Mouse (Mus musculus): ENCODE results near the gene Npc2. TPM values are rescaled to one million over a fixed set of nuclear protein-coding genes. Genes with fewer than 3 reads are reported as not detected.

Gene Npc2
- polyA plus RNA-seq, 1 experiment from 2014 or later, result 40.3 TPM

DNA sequence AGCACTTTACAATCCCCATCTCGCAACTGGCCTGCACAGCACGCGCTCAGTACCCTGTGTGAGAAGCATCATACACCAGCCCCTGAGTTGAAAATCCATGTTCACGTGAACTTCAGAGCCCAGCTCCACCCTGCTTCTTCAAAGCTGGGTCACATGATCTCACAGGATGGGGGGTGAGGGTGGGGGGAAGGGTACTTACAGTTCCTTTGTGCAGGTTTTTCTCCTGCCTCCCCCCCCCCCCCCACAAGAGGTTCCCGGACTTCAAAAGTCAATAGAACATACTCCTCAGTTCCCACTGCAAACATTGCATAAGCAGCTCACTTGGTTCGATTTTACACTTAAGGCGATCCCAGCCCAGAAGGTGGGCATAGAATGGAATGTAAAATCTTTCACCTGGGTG is 3.3 kb downstream of the Npc2 start:
- Histone ChIP-seq H3K36me3 (ENCODE audit: control insufficient read depth, insufficient read depth, low read length) (peaks cover 6% of the 10 kb centered on the region; the same call in 1 of the 2 replicates), H3K27ac (ENCODE audit: low read depth, low read length) (no peak overlapping the region), H3K9ac (ENCODE audit: low read depth, low read length) (no peak overlapping the region), H3K4me2 (no peak overlapping the region), H3K27me3 (replicated peaks; ENCODE audit: control insufficient read depth, insufficient read depth, low read length) (no peaks in the 10 kb centered on the region), H3K4me1 (replicated peaks; ENCODE audit: control insufficient read depth, insufficient read depth, low read length) (peaks cover 24% of the 10 kb centered on the region), H3K4me3 (ENCODE audit: low read depth, low read length) (no peak overlapping the region), H3K9me3 (ENCODE audit: control insufficient read depth, low read length) (no peaks in the 10 kb centered on the region)
- 83% methylated on average over 7 of the region's 7 CpGs for WGBS
- DNase-seq (ENCODE audit: low spot score) (no peak), ATAC-seq (replicated peaks; ENCODE audit: low FRiP score) (no peak)

- ATAC-seq (replicated peaks; ENCODE audit: low FRiP score), result no peak
- Histone ChIP-seq H3K36me3 (ENCODE audit: control insufficient read depth, insufficient read depth, low read length) (peaks cover 16% of the 10 kb centered on the region), H3K9ac (ENCODE audit: low read depth, low read length) (no peak overlapping the region), H3K27me3 (replicated peaks; ENCODE audit: control insufficient read depth, insufficient read depth, low read length) (no peaks in the 10 kb centered on the region), H3K4me1 (replicated peaks; ENCODE audit: control insufficient read depth, insufficient read depth, low read length) (peaks cover 21% of the 10 kb centered on the region), H3K4me3 (ENCODE audit: low read depth, low read length) (no peak overlapping the region), H3K9me3 (ENCODE audit: control insufficient read depth, low read length) (no peaks in the 10 kb centered on the region), H3K27ac (ENCODE audit: low read depth, low read length) (no peak overlapping the region), H3K4me2 (no peak overlapping the region)
- no peak for DNase-seq (ENCODE audit: low spot score)
- 72% methylated on average over 6 of the region's 6 CpGs for WGBS
Observed at GRCm38 (mm10) chr12:84767510-84767909, 5.4 kb downstream of the Npc2 start.

- Histone ChIP-seq H3K4me2 (no peak overlapping the region), H3K27me3 (replicated peaks; ENCODE audit: control insufficient read depth, insufficient read depth, low read length) (no peaks in the 10 kb centered on the region), H3K9ac (ENCODE audit: low read depth, low read length) (no peak overlapping the region), H3K4me3 (ENCODE audit: low read depth, low read length) (no peak overlapping the region), H3K27ac (ENCODE audit: low read depth, low read length) (no peak overlapping the region), H3K4me1 (replicated peaks; ENCODE audit: control insufficient read depth, insufficient read depth, low read length) (peaks cover 16% of the 10 kb centered on the region), H3K36me3 (ENCODE audit: control insufficient read depth, insufficient read depth, low read length) (peaks cover 16% of the 10 kb centered on the region), H3K9me3 (ENCODE audit: control insufficient read depth, low read length) (no peaks in the 10 kb centered on the region)
- 62% methylated on average over 5 of the region's 5 CpGs for WGBS
- DNase-seq (ENCODE audit: low spot score) (no peak), ATAC-seq (replicated peaks; ENCODE audit: low FRiP score) (no peak; the same call in 1 of the 2 replicates)
Observed at GRCm38 (mm10) chr12:84766113-84766735, 6.7 kb downstream of the Npc2 start.

- Histone ChIP-seq H3K27ac (ENCODE audit: low read depth, low read length) (no peak overlapping the region), H3K9ac (ENCODE audit: low read depth, low read length) (no peak overlapping the region), H3K9me3 (ENCODE audit: control insufficient read depth, low read length) (no peaks in the 10 kb centered on the region), H3K4me2 (no peak overlapping the region), H3K36me3 (ENCODE audit: control insufficient read depth, insufficient read depth, low read length) (peaks cover 14% of the 10 kb centered on the region), H3K27me3 (replicated peaks; ENCODE audit: control insufficient read depth, insufficient read depth, low read length) (no peaks in the 10 kb centered on the region), H3K4me3 (ENCODE audit: low read depth, low read length) (no peak overlapping the region), H3K4me1 (replicated peaks; ENCODE audit: control insufficient read depth, insufficient read depth, low read length) (peaks cover 8% of the 10 kb centered on the region)
- no peak for ATAC-seq (replicated peaks; ENCODE audit: low FRiP score)
- WGBS, result 84% methylated on average over 15 of the region's 15 CpGs
- no peak for DNase-seq (ENCODE audit: low spot score)
Observed at GRCm38 (mm10) chr12:84765506-84765905, 7.4 kb downstream of the Npc2 start.

DNA sequence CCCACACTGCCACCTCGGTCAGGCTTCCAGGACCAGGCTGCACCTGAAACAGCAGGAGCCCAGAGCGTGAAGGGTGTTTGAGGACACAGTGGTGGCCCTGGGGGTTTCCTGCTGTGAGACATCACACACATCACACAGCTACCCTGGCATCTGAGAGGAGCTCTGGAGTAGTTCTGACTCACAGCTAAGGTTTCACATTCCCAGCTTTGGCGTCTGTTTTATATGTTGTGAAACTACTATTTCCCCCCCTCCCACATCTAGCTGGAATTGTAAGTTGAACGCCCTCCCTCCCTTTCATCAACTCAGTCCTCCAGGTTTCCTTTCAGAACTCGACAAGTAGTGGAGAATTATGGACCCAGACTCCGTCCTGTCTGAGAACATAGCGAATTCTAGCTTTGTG is 8.2 kb downstream of the Npc2 start:
- H3K4me3 ChIP-seq (ENCODE audit: low read depth, low read length), result no peak overlapping the region
- 86% methylated on average over 7 of the region's 7 CpGs for WGBS
- H3K27ac ChIP-seq (ENCODE audit: low read depth, low read length), result no peak overlapping the region
- no peak overlapping the region for H3K9ac ChIP-seq (ENCODE audit: low read depth, low read length)
- peaks cover 13% of the 10 kb centered on the region for H3K36me3 ChIP-seq (ENCODE audit: control insufficient read depth, insufficient read depth, low read length)
- ATAC-seq (replicated peaks; ENCODE audit: low FRiP score) (no peak), DNase-seq (ENCODE audit: low spot score) (no peak)
- peaks cover 6% of the 10 kb centered on the region; the same call in 1 of the 2 replicates for H3K4me1 ChIP-seq (replicated peaks; ENCODE audit: control insufficient read depth, insufficient read depth, low read length)
- no peaks in the 10 kb centered on the region for H3K9me3 ChIP-seq (ENCODE audit: control insufficient read depth, low read length)
- H3K27me3 ChIP-seq (replicated peaks; ENCODE audit: control insufficient read depth, insufficient read depth, low read length), result no peaks in the 10 kb centered on the region
- H3K4me2 ChIP-seq, result no peak overlapping the region

- ATAC-seq (replicated peaks; ENCODE audit: low FRiP score), result no peak
- Histone ChIP-seq H3K27me3 (replicated peaks; ENCODE audit: control insufficient read depth, insufficient read depth, low read length) (no peaks in the 10 kb centered on the region), H3K27ac (ENCODE audit: low read depth, low read length) (no peak overlapping the region), H3K4me2 (no peak overlapping the region), H3K9ac (ENCODE audit: low read depth, low read length) (no peak overlapping the region), H3K36me3 (ENCODE audit: control insufficient read depth, insufficient read depth, low read length) (peaks cover 14% of the 10 kb centered on the region), H3K4me1 (replicated peaks; ENCODE audit: control insufficient read depth, insufficient read depth, low read length) (peaks cover 6% of the 10 kb centered on the region; the same call in 1 of the 2 replicates), H3K4me3 (ENCODE audit: low read depth, low read length) (no peak overlapping the region), H3K9me3 (ENCODE audit: control insufficient read depth, low read length) (no peaks in the 10 kb centered on the region)
- 84% methylated on average over 13 of the region's 13 CpGs for WGBS
- DNase-seq (ENCODE audit: low spot score), result no peak
Observed at GRCm38 (mm10) chr12:84763577-84764218, 9.3 kb downstream of the Npc2 start.

- no peak overlapping the region for H3K27ac ChIP-seq (ENCODE audit: low read depth, low read length)
- 76% methylated on average over 5 of the region's 5 CpGs for WGBS
- H3K4me3 ChIP-seq (ENCODE audit: low read depth, low read length), result no peak overlapping the region
- no peak overlapping the region for H3K4me2 ChIP-seq
- no peak overlapping the region for H3K9ac ChIP-seq (ENCODE audit: low read depth, low read length)
- DNase-seq (ENCODE audit: low spot score) (no peak), ATAC-seq (replicated peaks; ENCODE audit: low FRiP score) (no peak)
- no peaks in the 10 kb centered on the region for H3K27me3 ChIP-seq (replicated peaks; ENCODE audit: control insufficient read depth, insufficient read depth, low read length)
- H3K36me3 ChIP-seq (ENCODE audit: control insufficient read depth, insufficient read depth, low read length), result peaks cover 15% of the 10 kb centered on the region
- H3K9me3 ChIP-seq (ENCODE audit: control insufficient read depth, low read length), result no peaks in the 10 kb centered on the region
- H3K4me1 ChIP-seq (replicated peaks; ENCODE audit: control insufficient read depth, insufficient read depth, low read length), result peaks cover 6% of the 10 kb centered on the region; the same call in 1 of the 2 replicates
Observed at GRCm38 (mm10) chr12:84762532-84762931, 10.4 kb downstream of the Npc2 start.

- peaks cover 12% of the 10 kb centered on the region; the same call in 1 of the 2 replicates for H3K36me3 ChIP-seq (ENCODE audit: control insufficient read depth, insufficient read depth, low read length)
- H3K27ac ChIP-seq (ENCODE audit: low read depth, low read length), result no peak overlapping the region
- WGBS, result 65% methylated on average over 2 of the region's 2 CpGs
- no peak overlapping the region for H3K9ac ChIP-seq (ENCODE audit: low read depth, low read length)
- no peaks in the 10 kb centered on the region for H3K27me3 ChIP-seq (replicated peaks; ENCODE audit: control insufficient read depth, insufficient read depth, low read length)
- no peak overlapping the region for H3K4me2 ChIP-seq
- H3K4me1 ChIP-seq (replicated peaks; ENCODE audit: control insufficient read depth, insufficient read depth, low read length), result 0 out of 2 replicates have a peak, but pooled peaks cover 2% of the 10 kb centered on the region
- no peak overlapping the region for H3K4me3 ChIP-seq (ENCODE audit: low read depth, low read length)
- ATAC-seq (replicated peaks; ENCODE audit: low FRiP score) (no peak), DNase-seq (ENCODE audit: low spot score) (no peak)
- H3K9me3 ChIP-seq (ENCODE audit: control insufficient read depth, low read length), result no peaks in the 10 kb centered on the region
Observed at GRCm38 (mm10) chr12:84759063-84759462, 13.9 kb downstream of the Npc2 start.

DNA sequence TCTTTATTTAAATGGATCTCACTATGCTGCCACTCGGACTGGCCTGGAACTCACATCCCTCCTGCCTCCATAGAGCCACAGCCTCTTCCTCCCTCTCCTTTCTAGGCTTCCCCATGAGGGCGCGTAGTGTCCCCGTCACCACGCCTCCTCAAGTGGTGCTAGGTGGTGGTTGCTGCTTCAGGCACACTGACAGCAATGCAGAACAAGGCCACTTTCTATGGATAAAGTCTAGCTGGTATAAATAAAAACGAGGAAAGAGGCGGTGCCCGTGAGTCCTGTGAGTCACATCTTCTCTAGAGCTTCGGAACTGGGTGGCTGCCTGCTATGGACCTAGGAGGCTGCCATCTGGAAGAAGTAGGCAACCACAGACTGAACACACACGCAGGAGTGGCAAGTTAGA is 16.9 kb downstream of the Npc2 start:
- Histone ChIP-seq H3K4me3 (ENCODE audit: low read depth, low read length) (no peak overlapping the region), H3K9me3 (ENCODE audit: control insufficient read depth, low read length) (no peaks in the 10 kb centered on the region), H3K4me1 (replicated peaks; ENCODE audit: control insufficient read depth, insufficient read depth, low read length) (no peaks in the 10 kb centered on the region), H3K9ac (ENCODE audit: low read depth, low read length) (no peak overlapping the region), H3K27me3 (replicated peaks; ENCODE audit: control insufficient read depth, insufficient read depth, low read length) (no peaks in the 10 kb centered on the region), H3K27ac (ENCODE audit: low read depth, low read length) (no peak overlapping the region), H3K36me3 (ENCODE audit: control insufficient read depth, insufficient read depth, low read length) (peaks cover 5% of the 10 kb centered on the region; the same call in 1 of the 2 replicates), H3K4me2 (no peak overlapping the region)
- DNase-seq (ENCODE audit: low spot score) (no peak), ATAC-seq (replicated peaks; ENCODE audit: low FRiP score) (no peak)
- WGBS, result 91% methylated on average over 10 of the region's 10 CpGs
